Mouse (Mus musculus) intestine, embryonic 16.5 days (tissue): ENCODE measurements around the gene Gm45711. TPM values are rescaled to one million over a fixed set of nuclear protein-coding genes. Genes with fewer than 3 reads are reported as not detected.
"Not testable (repeated sequence)": the region's sequence is repeated elsewhere in the genome, so short reads cannot be mapped to it uniquely, and the experiment has no call there.

ENCODE experiments used
- ATAC-seq: fragments of 200-750 bp; cut with Nextera tagmentation; 2 replicates; pipeline ENCODE4 v1.8.0; 2017; ENCODE audit warnings: moderate TSS enrichment, moderate library complexity
- H3K27ac ChIP-seq: fragments of 300-500 bp; sonication (generic); 2 replicates; pipeline ENCODE4 v1.5.1; 2014; ENCODE audit warnings: mild to moderate bottlenecking, low read length
- H3K27me3 ChIP-seq: fragments of 300-500 bp; sonication (generic); replicated peaks from 2 replicates; pipeline ENCODE4 v1.6.1; 2014; ENCODE audit warnings: low read length, control low read depth, mixed read lengths; ENCODE audit not compliant: control insufficient read depth, insufficient read depth
- H3K36me3 ChIP-seq: fragments of 300-500 bp; sonication (generic); 2 replicates; pipeline ENCODE4 v1.6.1; 2014; ENCODE audit warnings: low read length, control low read depth; ENCODE audit not compliant: control insufficient read depth, insufficient read depth
- H3K4me1 ChIP-seq: fragments of 300-500 bp; sonication (generic); 2 replicates; pipeline ENCODE4 v1.6.1; 2014; ENCODE audit warnings: low read length, control low read depth, mixed read lengths; ENCODE audit not compliant: control insufficient read depth, insufficient read depth
- H3K4me2 ChIP-seq: fragments of 300-500 bp; sonication (generic); 2 replicates; pipeline ENCODE4 v1.6.1; 2014; ENCODE audit warnings: low read depth, low read length, control low read depth
- H3K4me3 ChIP-seq: fragments of 300-500 bp; sonication (generic); 2 replicates; pipeline ENCODE4 v1.5.1; 2014; ENCODE audit warnings: mild to moderate bottlenecking, low read length
- H3K9ac ChIP-seq: fragments of 300-500 bp; sonication (generic); 2 replicates; pipeline ENCODE4 v1.6.1; 2014; ENCODE audit warnings: low read depth, low read length
- H3K9me3 ChIP-seq: fragments of 300-500 bp; sonication (generic); 2 replicates; pipeline ENCODE4 v1.6.1; 2016; ENCODE audit warnings: low read length, control low read depth; ENCODE audit not compliant: control insufficient read depth
- WGBS: fragments of 180-500 bp; shearing (Covaris S2); extraction: QIAGEN DNeasy Blood & Tissue Kit; methylation state at CpG from one replicate; pipeline ENCODE4 v1.1.7; 2014; 5-methylcytosine and 5-hydroxymethylcytosine counted together
- polyA plus RNA-seq: library from polyadenylated mRNA; unstranded; fragments of >200 nt; fragmentation: Nextera tagmentation; extraction: Ambion mirVana; gene quantifications from 2 replicates; pipeline ENCODE4 v1.2.1, GENCODE M21; 2015

Gm45711 gene
- polyA plus RNA-seq, 1 experiment from 2014 or later, result not detected

GRCm38 (mm10) chr8:104333786-104334185, 23.9 kb upstream of the Gm45711 start:
- Histone ChIP-seq H3K27me3 (no peaks in the 10 kb centered on the region), H3K9ac (no peak overlapping the region), H3K4me1 (no peaks in the 10 kb centered on the region), H3K4me3 (no peak overlapping the region), H3K36me3 (no peaks in the 10 kb centered on the region), H3K4me2 (no peak overlapping the region), H3K9me3 (no peaks in the 10 kb centered on the region), H3K27ac (no peak overlapping the region)
- ATAC-seq, result no peak
- WGBS, result 56% methylated on average over 5 of the region's 5 CpGs

GRCm38 (mm10) chr8:104332665-104333631, 23.1 kb upstream of the Gm45711 start:
- Histone ChIP-seq H3K9me3 (no peaks in the 10 kb centered on the region), H3K9ac (no peak overlapping the region), H3K27me3 (no peaks in the 10 kb centered on the region), H3K27ac (no peak overlapping the region), H3K36me3 (no peaks in the 10 kb centered on the region), H3K4me3 (no peak overlapping the region), H3K4me2 (no peak overlapping the region), H3K4me1 (no peaks in the 10 kb centered on the region)
- WGBS, result 76% methylated on average over 5 of the region's 5 CpGs
- ATAC-seq, result no peak

- 90% methylated on average over 12 of the region's 12 CpGs for WGBS
- not testable (repeated sequence) for H3K4me3 ChIP-seq, ATAC-seq
These were observed 12.0 kb upstream of the Gm45711 start, which contains the start of gene Cmtm2b for GRCm38 (mm10) chr8:104321930-104322329. TSS of gene Cmtm2b (plus strand) at chr8:104322230.

GRCm38 (mm10) chr8:104321267-104321666, 11.4 kb upstream of the Gm45711 start, which contains the start of gene Gm11020:
TSS of gene Gm11020 (plus strand) at chr8:104321567.
- WGBS, result 80% methylated on average over 9 of the region's 11 CpGs
- not testable (repeated sequence) for H3K4me2 ChIP-seq, H3K4me3 ChIP-seq, H3K9me3 ChIP-seq, H3K27ac ChIP-seq, H3K27me3 ChIP-seq, H3K4me1 ChIP-seq, ATAC-seq, H3K9ac ChIP-seq, H3K36me3 ChIP-seq

More at GRCm38 (mm10) chr8:104321930-104322329, 12.0 kb upstream of the Gm45711 start, which contains the start of gene Cmtm2b:
- H3K27ac ChIP-seq, H3K4me2 ChIP-seq, H3K9me3 ChIP-seq, H3K27me3 ChIP-seq, H3K9ac ChIP-seq, H3K4me1 ChIP-seq, H3K36me3 ChIP-seq: not testable (repeated sequence)

GRCm38 (mm10) chr8:104313311-104313710, 3.4 kb upstream of the Gm45711 start:
- Histone ChIP-seq H3K36me3 (no peaks in the 10 kb centered on the region), H3K4me3 (no peak overlapping the region), H3K9ac (no peak overlapping the region), H3K4me1 (no peaks in the 10 kb centered on the region), H3K27ac (no peak overlapping the region), H3K27me3 (no peaks in the 10 kb centered on the region), H3K9me3 (no peaks in the 10 kb centered on the region), H3K4me2 (no peak overlapping the region)
- no peak for ATAC-seq
- WGBS, result 54% methylated on average over 4 of the region's 4 CpGs

GRCm38 (mm10) chr8:104312023-104312422, 2.1 kb upstream of the Gm45711 start:
- ATAC-seq, H3K9ac ChIP-seq, H3K36me3 ChIP-seq, H3K4me1 ChIP-seq, H3K27me3 ChIP-seq, H3K27ac ChIP-seq, H3K4me2 ChIP-seq, H3K4me3 ChIP-seq, H3K9me3 ChIP-seq: not testable (repeated sequence)
- 87% methylated on average over 3 of the region's 3 CpGs for WGBS

- H3K27ac ChIP-seq, H3K27me3 ChIP-seq, H3K9ac ChIP-seq, H3K36me3 ChIP-seq, H3K4me2 ChIP-seq, H3K4me3 ChIP-seq, H3K9me3 ChIP-seq, H3K4me1 ChIP-seq: not testable (repeated sequence)
- ATAC-seq, result peak; percentile 68; the same call in 1 of the 2 replicates
- WGBS, result 43% methylated on average over 6 of the region's 6 CpGs
These were observed 1.5 kb downstream of the Gm45711 start for GRCm38 (mm10) chr8:104308341-104308740.

- WGBS, result 86% methylated on average over 11 of the region's 11 CpGs
- H3K36me3 ChIP-seq, result no peaks in the 10 kb centered on the region
- H3K9me3 ChIP-seq, result no peaks in the 10 kb centered on the region
- H3K4me3 ChIP-seq, result no peak overlapping the region
- no peak for ATAC-seq
- H3K27me3 ChIP-seq, result no peaks in the 10 kb centered on the region
- H3K4me1 ChIP-seq, result no peaks in the 10 kb centered on the region
- H3K27ac ChIP-seq, result no peak overlapping the region
- H3K9ac ChIP-seq, result no peak overlapping the region
- no peak overlapping the region for H3K4me2 ChIP-seq
These were observed 4.9 kb downstream of the Gm45711 start for GRCm38 (mm10) chr8:104304962-104305361.

- not testable (repeated sequence) for H3K27ac ChIP-seq, H3K9me3 ChIP-seq, H3K36me3 ChIP-seq, H3K4me1 ChIP-seq, H3K9ac ChIP-seq, H3K27me3 ChIP-seq, H3K4me2 ChIP-seq, ATAC-seq, H3K4me3 ChIP-seq
- WGBS, result 80% methylated on average over 4 of the region's 4 CpGs
These were observed 7.3 kb downstream of the Gm45711 start for GRCm38 (mm10) chr8:104302536-104302935.
